Mouse (Mus musculus) stomach, postnatal 0 days (tissue): ENCODE measurements at regions not wholly inside any gene's neighbourhood (a gene's known extent, or its start where the extent isn't known, plus 50 kb on each side); places are given as distances from the start of the nearest gene placed in this dataset.

Source experiments
- ATAC-seq: fragments of 200-750 bp; cut with Nextera tagmentation; 2 replicates; pipeline ENCODE4 v1.8.0; 2017; ENCODE audit not compliant: low FRiP score, low TSS enrichment
- DNase-seq: peaks from one replicate; pipeline ENCODE4 v3.0.0-alpha.2; 2016; ENCODE audit warnings: low spot score
- H3K27ac ChIP-seq: fragments of 300-500 bp; sonication (generic); replicated peaks from 2 replicates; pipeline ENCODE4 v1.5.1; 2014; ENCODE audit warnings: mild to moderate bottlenecking, control low read depth
- H3K27me3 ChIP-seq: fragments of 300-500 bp; sonication (generic); 2 replicates; pipeline ENCODE4 v1.6.1; 2014; ENCODE audit warnings: low read length; ENCODE audit not compliant: control insufficient read depth, insufficient read depth
- H3K36me3 ChIP-seq: fragments of 300-500 bp; sonication (generic); 2 replicates; pipeline ENCODE4 v1.6.1; 2014; ENCODE audit warnings: low read length, mixed read lengths; ENCODE audit not compliant: control insufficient read depth, insufficient read depth
- H3K4me1 ChIP-seq: fragments of 300-500 bp; sonication (generic); replicated peaks from 2 replicates; pipeline ENCODE4 v1.6.1; 2014; ENCODE audit warnings: antibody characterized with exemption; ENCODE audit not compliant: control insufficient read depth, insufficient read depth
- H3K4me2 ChIP-seq: fragments of 300-500 bp; sonication (generic); replicated peaks from 2 replicates; pipeline ENCODE4 v1.6.1; 2014; ENCODE audit warnings: low read depth, mild to moderate bottlenecking, control low read depth, moderate library complexity
- H3K4me3 ChIP-seq: fragments of 300-500 bp; sonication (generic); 2 replicates; pipeline ENCODE4 v1.5.1; 2014; ENCODE audit warnings: low read depth, low read length, control low read depth
- H3K9ac ChIP-seq: fragments of 300-500 bp; sonication (generic); 2 replicates; pipeline ENCODE4 v1.6.1; 2014; ENCODE audit warnings: mild to moderate bottlenecking, low read length, control low read depth, mixed read lengths
- H3K9me3 ChIP-seq: fragments of 300-500 bp; sonication (generic); 2 replicates; pipeline ENCODE4 v1.6.1; 2016; ENCODE audit warnings: low read length; ENCODE audit not compliant: control insufficient read depth
- CTCF ChIP-seq: IDR thresholded peaks from 2 replicates; pipeline ENCODE4 v1.5.1; 2016; ENCODE audit warnings: antibody characterized with exemption, low read depth, mild to moderate bottlenecking, moderate library complexity
- EP300 ChIP-seq: optimal IDR thresholded peaks from 2 replicates; pipeline ENCODE3; 2016; ENCODE audit warnings: antibody characterized with exemption
- WGBS: fragments of 180-500 bp; shearing (Covaris S2); extraction: QIAGEN DNeasy Blood & Tissue Kit; methylation state at CpG from one replicate; pipeline ENCODE4 v1.1.7; 2014; 5-methylcytosine and 5-hydroxymethylcytosine counted together

DNA sequence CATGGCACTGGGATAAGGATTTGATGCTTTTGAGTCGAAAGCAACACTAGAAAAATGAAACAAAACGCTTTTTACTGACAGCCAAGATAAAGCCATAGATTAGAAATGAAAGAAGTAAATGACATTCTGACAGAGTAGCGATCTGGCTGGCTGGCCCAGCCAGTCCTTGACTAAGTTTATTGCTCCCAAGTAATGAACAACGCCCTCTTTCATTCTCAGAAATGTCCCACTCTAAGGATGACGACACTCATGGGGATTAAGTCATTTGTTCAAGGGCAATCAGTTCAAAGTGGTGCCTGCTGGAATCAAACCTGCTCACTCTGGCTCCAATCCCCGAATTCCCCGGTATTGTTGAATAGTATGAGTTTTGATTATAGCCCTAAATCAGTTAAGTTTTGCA lies 231.1 kb upstream of the F930015N05Rik start:
- H3K4me2 ChIP-seq = no peak overlapping the region

DNA sequence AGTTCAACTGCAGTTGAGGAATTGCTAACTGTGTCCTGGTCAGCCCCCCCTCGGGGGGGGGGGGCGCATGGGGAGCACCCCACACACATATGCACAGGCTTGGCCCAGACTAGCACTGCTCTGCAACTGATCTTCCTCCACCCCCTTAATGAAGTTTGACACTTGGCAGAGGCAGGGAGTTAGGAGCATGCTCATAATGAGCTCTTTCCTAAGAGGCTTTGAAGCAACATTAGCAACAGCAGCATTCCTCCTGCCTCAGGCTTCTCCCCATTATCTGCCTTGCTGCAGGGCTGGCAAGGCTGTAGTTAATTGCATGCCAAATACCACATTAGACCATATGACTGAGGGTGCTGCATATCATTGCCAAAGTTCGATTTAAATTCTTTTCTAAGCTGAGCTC lies 235.4 kb upstream of the F930015N05Rik start:
- ATAC-seq (no peak), DNase-seq (no peak)
- Histone ChIP-seq H3K4me3 (no peak overlapping the region), H3K36me3 (no peaks in the 10 kb centered on the region), H3K9ac (no peak overlapping the region), H3K27ac (no peak overlapping the region), H3K4me2 (no peak overlapping the region), H3K4me1 (no peaks in the 10 kb centered on the region), H3K9me3 (no peaks in the 10 kb centered on the region; the same call in 1 of the 2 replicates), H3K27me3 (no peaks in the 10 kb centered on the region)
- 36% methylated on average over 3 of the region's 3 CpGs for WGBS
- no peak for TF ChIP-seq CTCF
- no peak for TF ChIP-seq EP300

More for the DNA sequence above, 231.1 kb upstream of the F930015N05Rik start:
- no peaks in the 10 kb centered on the region for H3K9me3 ChIP-seq
- WGBS = 49% methylated on average over 7 of the region's 7 CpGs
- DNase-seq = no peak
- TF ChIP-seq CTCF (no peak), EP300 (no peak)
- H3K9ac ChIP-seq = no peak overlapping the region
- no peaks in the 10 kb centered on the region for H3K36me3 ChIP-seq
- ATAC-seq = no peak
- H3K27me3 ChIP-seq = no peaks in the 10 kb centered on the region
- H3K4me3 ChIP-seq = no peak overlapping the region
- no peaks in the 10 kb centered on the region for H3K4me1 ChIP-seq
- no peak overlapping the region for H3K27ac ChIP-seq

DNA sequence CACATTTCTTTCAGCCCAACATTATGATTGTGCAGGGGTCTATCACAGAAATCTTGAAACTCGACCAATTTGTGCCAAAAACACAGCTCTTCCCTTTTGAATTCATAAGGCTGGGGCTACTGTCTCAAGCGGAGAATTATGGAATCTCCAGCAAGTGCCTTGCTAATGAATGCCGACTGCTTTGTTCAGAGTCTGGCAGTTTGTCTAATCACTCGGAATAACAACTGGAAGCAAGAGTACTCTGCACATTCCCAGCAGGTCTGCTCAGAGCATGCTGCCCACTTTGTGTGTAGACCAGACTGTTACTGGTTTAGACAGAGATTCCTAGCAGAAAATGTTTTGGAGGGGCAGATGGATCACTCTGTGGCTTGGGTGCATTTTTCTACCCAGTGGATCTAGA lies 237.1 kb upstream of the F930015N05Rik start:
- H3K27me3 ChIP-seq = no peaks in the 10 kb centered on the region
- H3K4me1 ChIP-seq = no peaks in the 10 kb centered on the region
- no peak overlapping the region for H3K4me3 ChIP-seq
- TF ChIP-seq EP300 (no peak), CTCF (no peak)
- 65% methylated on average over 4 of the region's 4 CpGs for WGBS
- H3K9me3 ChIP-seq = no peaks in the 10 kb centered on the region; the same call in 1 of the 2 replicates
- no peak overlapping the region for H3K27ac ChIP-seq
- ATAC-seq (no peak), DNase-seq (no peak)
- no peak overlapping the region for H3K9ac ChIP-seq
- H3K4me2 ChIP-seq = no peak overlapping the region
- H3K36me3 ChIP-seq = no peaks in the 10 kb centered on the region

- no peaks in the 10 kb centered on the region for H3K36me3 ChIP-seq
- no peak overlapping the region for H3K9ac ChIP-seq
- no peak overlapping the region for H3K4me3 ChIP-seq
- no peak for ATAC-seq
- WGBS = 52% methylated on average over 1 of the region's 1 CpGs
- H3K27me3 ChIP-seq = no peaks in the 10 kb centered on the region
- H3K4me1 ChIP-seq = no peaks in the 10 kb centered on the region
- no peak for DNase-seq
- no peak overlapping the region for H3K4me2 ChIP-seq
- H3K9me3 ChIP-seq = no peaks in the 10 kb centered on the region
- TF ChIP-seq CTCF = no peak
- TF ChIP-seq EP300 = no peak
- no peak overlapping the region for H3K27ac ChIP-seq
Measured at GRCm38 (mm10) chr11:64703776-64704175, 267.3 kb upstream of the F930015N05Rik start.

GRCm38 (mm10) chr11:64711801-64712200 lies 267.0 kb upstream of the Elac2 start:
- Histone ChIP-seq H3K4me2 (no peak overlapping the region), H3K9me3 (no peaks in the 10 kb centered on the region), H3K27me3 (no peaks in the 10 kb centered on the region), H3K4me3 (no peak overlapping the region), H3K27ac (no peak overlapping the region), H3K4me1 (no peaks in the 10 kb centered on the region), H3K9ac (no peak overlapping the region), H3K36me3 (no peaks in the 10 kb centered on the region)
- ATAC-seq = no peak
- DNase-seq = no peak
- TF ChIP-seq CTCF = no peak
- TF ChIP-seq EP300 = no peak
- 71% methylated on average over 2 of the region's 2 CpGs for WGBS

DNA sequence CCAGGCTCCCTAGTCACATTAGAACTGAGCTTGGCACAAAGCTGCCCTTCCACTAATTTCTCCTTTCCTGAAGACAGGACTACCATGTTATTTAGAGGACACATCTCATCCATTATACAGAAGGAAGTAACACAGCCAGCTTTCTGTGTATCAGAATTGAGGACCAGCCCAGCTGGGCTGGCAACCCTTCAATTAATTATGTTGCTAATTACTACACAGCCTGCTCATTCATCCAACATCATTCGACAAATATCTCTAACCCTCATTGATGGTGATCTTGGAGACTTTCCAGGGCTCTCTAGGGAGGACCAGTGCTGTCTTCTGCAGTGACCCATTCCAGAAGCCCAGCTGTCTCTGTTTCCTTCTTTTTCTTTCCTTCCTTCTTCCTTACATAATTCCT lies 263.7 kb upstream of the Elac2 start:
- H3K36me3 ChIP-seq = no peaks in the 10 kb centered on the region
- WGBS = 56% methylated on average over 1 of the region's 1 CpGs
- H3K4me3 ChIP-seq = no peak overlapping the region
- H3K4me1 ChIP-seq = no peaks in the 10 kb centered on the region
- H3K27ac ChIP-seq = no peak overlapping the region
- no peaks in the 10 kb centered on the region for H3K9me3 ChIP-seq
- DNase-seq (no peak), ATAC-seq (no peak)
- no peak overlapping the region for H3K4me2 ChIP-seq
- no peak overlapping the region for H3K9ac ChIP-seq
- TF ChIP-seq EP300 (no peak), CTCF (no peak)
- no peaks in the 10 kb centered on the region for H3K27me3 ChIP-seq
